Mouse (Mus musculus): Measurements from ENCODE around the gene Pdxp. TPM values are rescaled to one million over a fixed set of nuclear protein-coding genes. Genes with fewer than 3 reads are reported as not detected.
"Not testable (repeated sequence)": the region's sequence is repeated elsewhere in the genome, so short reads cannot be mapped to it uniquely, and the experiment has no call there.

Pdxp gene
- polyA plus RNA-seq, 1 experiment = 25.1 TPM

DNA sequence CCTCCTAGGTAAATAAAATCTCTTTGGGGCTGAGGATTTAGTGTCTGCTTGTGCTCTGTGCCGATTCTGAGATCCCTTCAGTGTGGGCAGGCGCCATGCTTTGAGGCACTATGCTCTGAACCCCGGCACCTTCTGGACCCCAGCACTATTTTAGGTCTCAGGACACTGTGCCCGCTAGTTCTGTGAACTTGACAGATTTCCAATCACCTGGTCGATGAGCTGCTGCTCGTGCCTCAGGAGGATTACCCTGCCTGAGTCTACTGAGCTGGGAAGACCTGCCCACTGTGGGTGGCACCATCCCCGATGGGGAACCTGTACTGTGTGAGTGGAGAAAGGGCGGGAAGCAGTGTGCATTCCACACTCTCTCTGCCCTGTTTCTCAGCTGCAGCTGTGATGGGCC is 38.7 kb upstream of the Pdxp start:
- Histone ChIP-seq H3ac (ENCODE audit: control insufficient read depth, insufficient read length, low read depth) (no peak overlapping the region), H3K79me2 (ENCODE audit: control insufficient read depth, insufficient read depth) (peaks cover 23% of the 10 kb centered on the region), H3K27me3 (ENCODE audit: control insufficient read depth, insufficient read depth, insufficient read length) (no peaks in the 10 kb centered on the region), H3K79me3 (ENCODE audit: low read depth) (peaks cover 6% of the 10 kb centered on the region), H3K36me3 (ENCODE audit: control insufficient read depth, insufficient read depth) (no peaks in the 10 kb centered on the region), H3K4me3 (ENCODE audit: insufficient read depth, poor library complexity, severe bottlenecking) (no peak overlapping the region)
- no peak for TF ChIP-seq FOSL1 (IDR thresholded peaks at IDR 0.05; ENCODE audit: insufficient read depth, low read length, poor library complexity, severe bottlenecking)
- TF ChIP-seq MAX (IDR thresholded peaks at IDR 0.05) = no peak
- TF ChIP-seq CEBPB (IDR thresholded peaks at IDR 0.05; ENCODE audit: low read depth) = no peak
- TF ChIP-seq MYOD1 (IDR thresholded peaks at IDR 0.05; ENCODE audit: control insufficient read depth, insufficient read length, low read depth) = no peak
- TF ChIP-seq CTCF (IDR thresholded peaks at IDR 0.05; ENCODE audit: control insufficient read depth, insufficient read depth, insufficient read length) = no peak
- TF ChIP-seq MYOG (IDR thresholded peaks at IDR 0.05; ENCODE audit: control insufficient read depth, extremely low read depth, insufficient read length) = no peak
- TF ChIP-seq USF1 (IDR thresholded peaks at IDR 0.05; ENCODE audit: low read depth) = no peak

- Histone ChIP-seq H3K27me3 (ENCODE audit: control insufficient read depth, insufficient read depth, insufficient read length) (no peaks in the 10 kb centered on the region), H3K79me3 (ENCODE audit: low read depth) (peaks cover 6% of the 10 kb centered on the region), H3K79me2 (ENCODE audit: control insufficient read depth, insufficient read depth) (peaks cover 26% of the 10 kb centered on the region), H3K4me3 (ENCODE audit: insufficient read depth, poor library complexity, severe bottlenecking) (no peak overlapping the region), H3K36me3 (ENCODE audit: control insufficient read depth, insufficient read depth) (peaks cover 5% of the 10 kb centered on the region), H3ac (ENCODE audit: control insufficient read depth, insufficient read length, low read depth) (no peak overlapping the region)
- no peak for TF ChIP-seq MYOD1 (IDR thresholded peaks at IDR 0.05; ENCODE audit: control insufficient read depth, insufficient read length, low read depth)
- TF ChIP-seq FOSL1 (IDR thresholded peaks at IDR 0.05; ENCODE audit: insufficient read depth, low read length, poor library complexity, severe bottlenecking) = no peak
- TF ChIP-seq MAX (IDR thresholded peaks at IDR 0.05) = no peak
- no peak for TF ChIP-seq USF1 (IDR thresholded peaks at IDR 0.05; ENCODE audit: low read depth)
- no peak for TF ChIP-seq CTCF (IDR thresholded peaks at IDR 0.05; ENCODE audit: control insufficient read depth, insufficient read depth, insufficient read length)
- no peak for TF ChIP-seq MYOG (IDR thresholded peaks at IDR 0.05; ENCODE audit: control insufficient read depth, extremely low read depth, insufficient read length)
- TF ChIP-seq CEBPB (IDR thresholded peaks at IDR 0.05; ENCODE audit: low read depth) = no peak
These were observed 38.2 kb upstream of the Pdxp start for GRCm38 (mm10) chr15:78875537-78875936.

DNA sequence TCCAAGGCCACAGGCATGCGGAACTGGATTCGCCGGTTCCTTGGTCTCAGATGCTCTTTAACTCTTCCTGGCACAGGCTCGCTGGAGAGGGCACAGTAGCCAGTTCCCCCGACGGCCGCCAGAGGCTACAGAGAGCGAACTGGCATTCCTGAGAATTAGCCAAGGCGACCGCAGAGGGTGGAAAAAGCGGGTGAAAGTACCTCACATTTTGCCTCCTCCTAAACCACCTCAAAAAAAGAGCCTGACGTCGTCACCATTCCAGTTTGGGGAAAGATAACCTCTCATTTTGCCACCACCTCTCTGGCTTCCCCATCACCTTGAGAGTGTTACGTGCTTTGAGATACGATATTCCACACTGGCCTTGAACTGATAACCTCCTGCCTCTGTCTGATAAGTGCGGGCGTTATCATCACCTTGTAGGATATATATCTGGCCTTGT is 37.4 kb upstream of the Pdxp start:
- H3K79me3 ChIP-seq (ENCODE audit: low read depth) = peaks cover 6% of the 10 kb centered on the region
- H3ac ChIP-seq (ENCODE audit: control insufficient read depth, insufficient read length, low read depth) = no peak overlapping the region
- TF ChIP-seq MYOG (IDR thresholded peaks at IDR 0.05; ENCODE audit: control insufficient read depth, extremely low read depth, insufficient read length) (no peak), MYOD1 (IDR thresholded peaks at IDR 0.05; ENCODE audit: control insufficient read depth, insufficient read length, low read depth) (no peak), MAX (IDR thresholded peaks at IDR 0.05) (peak; percentile 24), CTCF (IDR thresholded peaks at IDR 0.05; ENCODE audit: control insufficient read depth, insufficient read depth, insufficient read length) (peak; percentile 56)
- peaks cover 26% of the 10 kb centered on the region for H3K79me2 ChIP-seq (ENCODE audit: control insufficient read depth, insufficient read depth)
- peaks cover 12% of the 10 kb centered on the region for H3K36me3 ChIP-seq (ENCODE audit: control insufficient read depth, insufficient read depth)
- H3K27me3 ChIP-seq (ENCODE audit: control insufficient read depth, insufficient read depth, insufficient read length) = no peaks in the 10 kb centered on the region
- H3K4me3 ChIP-seq (ENCODE audit: insufficient read depth, poor library complexity, severe bottlenecking) = peak overlapping the region; percentile 98

DNA sequence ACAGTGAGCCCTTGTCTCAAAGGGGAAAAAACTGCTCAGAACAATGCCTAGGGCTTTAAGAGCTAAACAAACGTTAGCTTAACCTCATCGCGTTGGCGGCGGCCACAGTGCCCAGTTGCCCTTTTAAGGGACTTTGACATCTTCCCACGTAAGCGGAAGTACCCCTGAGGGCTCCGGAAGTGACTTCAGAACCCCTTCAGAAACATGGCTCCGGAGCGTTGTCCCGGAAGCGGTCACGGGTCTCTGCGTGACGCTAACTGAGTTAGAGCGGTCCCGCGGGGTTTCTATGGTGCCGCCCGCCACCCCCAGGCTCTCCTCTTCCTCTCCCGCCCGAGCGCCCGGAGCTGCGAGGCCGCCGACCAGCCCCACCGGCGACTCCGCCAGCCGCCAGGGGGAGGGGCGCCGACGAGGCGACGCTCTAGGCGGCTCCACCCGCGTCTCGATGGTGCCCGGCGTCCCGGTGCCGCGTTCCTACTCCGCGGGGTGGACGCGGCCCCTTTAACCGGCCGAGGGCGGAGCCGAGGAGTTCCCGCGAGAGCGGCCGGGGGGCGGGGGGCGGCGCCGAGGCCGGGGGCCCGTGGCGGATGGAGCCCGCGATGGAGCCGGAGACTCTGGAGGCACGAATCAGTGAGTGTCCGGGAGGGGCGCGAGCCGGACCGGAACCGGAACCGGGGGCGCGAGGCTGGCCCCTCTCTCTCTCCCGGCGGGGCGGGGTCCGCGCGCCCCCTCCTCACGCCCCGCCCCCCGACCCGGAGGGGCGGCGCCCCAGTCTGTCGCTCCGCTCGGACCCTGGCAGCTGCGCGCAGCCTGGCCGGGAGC is 36.5 kb upstream of the Pdxp start, which contains the start of gene Gga1:
Gene Gga1 (plus strand): TSS at position 200 of the 819 bp plus-strand sequence.
- TF ChIP-seq MAX (IDR thresholded peaks at IDR 0.05) (peak; percentile 60), CTCF (IDR thresholded peaks at IDR 0.05; ENCODE audit: control insufficient read depth, insufficient read depth, insufficient read length) (peak; percentile 30), MYOD1 (IDR thresholded peaks at IDR 0.05; ENCODE audit: control insufficient read depth, insufficient read length, low read depth) (no peak)
- H3K36me3 ChIP-seq (ENCODE audit: control insufficient read depth, insufficient read depth) = peaks cover 22% of the 10 kb centered on the region
- H3K4me3 ChIP-seq (ENCODE audit: insufficient read depth, poor library complexity, severe bottlenecking) = peak within 1 kb of the TSS; percentile 98
- H3K79me3 ChIP-seq (ENCODE audit: low read depth) = peaks cover 6% of the 10 kb centered on the region
- no peaks in the 10 kb centered on the region for H3K27me3 ChIP-seq (ENCODE audit: control insufficient read depth, insufficient read depth, insufficient read length)
- H3K79me2 ChIP-seq (ENCODE audit: control insufficient read depth, insufficient read depth) = peaks cover 26% of the 10 kb centered on the region
- peak within 1 kb of the TSS; percentile 66 for H3ac ChIP-seq (ENCODE audit: control insufficient read depth, insufficient read length, low read depth)

DNA sequence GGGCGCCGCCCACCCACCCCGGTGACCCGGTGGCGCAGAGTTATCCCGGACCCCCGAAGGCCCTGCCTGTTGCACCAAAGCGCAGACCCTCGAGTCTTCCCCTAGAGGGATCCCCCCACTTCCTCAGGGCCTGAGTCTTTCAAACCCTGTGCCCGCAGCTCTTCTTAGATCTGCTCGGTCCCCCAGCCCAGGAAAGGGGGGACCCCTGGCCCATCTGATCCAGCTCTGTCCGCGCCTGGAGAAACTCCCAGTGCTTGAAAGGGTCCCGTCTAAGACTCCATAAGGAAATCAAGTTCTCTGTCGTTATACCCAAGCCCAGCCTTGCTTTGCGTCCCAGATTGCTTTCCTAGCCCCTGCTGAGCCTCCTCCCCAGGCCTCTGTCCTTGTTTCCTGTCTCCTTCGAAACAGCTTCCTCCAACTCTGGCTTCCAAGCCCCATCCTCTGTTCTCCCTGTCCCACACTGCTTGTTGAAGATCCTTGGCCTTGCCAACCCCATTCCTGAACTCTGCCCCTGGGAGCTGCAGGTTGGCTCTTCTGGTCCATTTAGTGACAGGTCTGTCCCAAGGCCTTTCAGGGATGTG is 35.8 kb upstream of the Pdxp start:
- Histone ChIP-seq H3K79me3 (ENCODE audit: low read depth) (peaks cover 6% of the 10 kb centered on the region), H3K4me3 (ENCODE audit: insufficient read depth, poor library complexity, severe bottlenecking) (peak overlapping the region; percentile 98), H3ac (ENCODE audit: control insufficient read depth, insufficient read length, low read depth) (peak overlapping the region; percentile 66), H3K27me3 (ENCODE audit: control insufficient read depth, insufficient read depth, insufficient read length) (no peaks in the 10 kb centered on the region), H3K79me2 (ENCODE audit: control insufficient read depth, insufficient read depth) (peaks cover 26% of the 10 kb centered on the region), H3K36me3 (ENCODE audit: control insufficient read depth, insufficient read depth) (peaks cover 28% of the 10 kb centered on the region)
- no peak for TF ChIP-seq MYOD1 (IDR thresholded peaks at IDR 0.05; ENCODE audit: control insufficient read depth, insufficient read length, low read depth)
- TF ChIP-seq MYOG (IDR thresholded peaks at IDR 0.05; ENCODE audit: control insufficient read depth, extremely low read depth, insufficient read length) = no peak
- no peak for TF ChIP-seq CEBPB (IDR thresholded peaks at IDR 0.05; ENCODE audit: low read depth)
- no peak for TF ChIP-seq FOSL1 (IDR thresholded peaks at IDR 0.05; ENCODE audit: insufficient read depth, low read length, poor library complexity, severe bottlenecking)
- no peak for TF ChIP-seq MAX (IDR thresholded peaks at IDR 0.05)
- TF ChIP-seq CTCF (IDR thresholded peaks at IDR 0.05; ENCODE audit: control insufficient read depth, insufficient read depth, insufficient read length) = no peak
- no peak for TF ChIP-seq USF1 (IDR thresholded peaks at IDR 0.05; ENCODE audit: low read depth)

DNA sequence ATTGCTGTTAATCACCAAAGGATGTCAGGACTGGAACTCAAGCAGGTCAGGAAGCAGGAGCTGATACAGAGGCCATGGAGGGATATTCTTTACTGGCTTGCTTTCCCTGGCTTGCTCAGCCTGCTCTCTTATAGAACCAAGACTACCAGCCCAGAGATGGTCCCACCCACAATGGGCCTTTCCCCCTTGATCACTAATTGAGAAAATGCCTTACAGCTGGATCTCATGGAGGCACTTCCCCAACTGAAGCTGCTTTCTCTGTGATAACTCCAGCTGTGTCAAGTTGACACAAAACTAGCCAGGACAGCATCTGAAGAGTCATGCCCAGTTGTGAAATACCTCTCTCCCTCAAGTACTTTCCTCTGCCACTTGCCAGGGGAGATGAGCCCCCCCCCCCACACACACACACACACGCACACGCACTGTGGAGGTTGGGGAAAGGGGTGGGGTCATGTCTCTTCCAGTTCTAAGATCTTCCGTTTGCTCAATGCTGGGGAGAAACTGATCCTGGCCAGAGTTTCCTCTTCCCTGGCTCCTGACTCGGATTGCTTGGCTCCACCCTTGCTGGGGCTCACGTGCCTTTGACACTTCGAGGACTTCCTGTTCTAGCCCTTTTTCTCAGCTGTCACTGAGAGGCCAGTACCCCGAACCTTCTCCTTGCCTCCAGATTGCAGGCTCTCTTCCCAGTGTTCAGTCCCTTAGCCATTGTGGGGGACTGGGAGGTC is 34.8 kb upstream of the Pdxp start:
- not testable (repeated sequence) for H3ac ChIP-seq (ENCODE audit: control insufficient read depth, insufficient read length, low read depth); H3K79me3 ChIP-seq (ENCODE audit: low read depth); H3K27me3 ChIP-seq (ENCODE audit: control insufficient read depth, insufficient read depth, insufficient read length); H3K4me3 ChIP-seq (ENCODE audit: insufficient read depth, poor library complexity, severe bottlenecking)
- Histone ChIP-seq H3K79me2 (ENCODE audit: control insufficient read depth, insufficient read depth) (peaks cover 26% of the 10 kb centered on the region), H3K36me3 (ENCODE audit: control insufficient read depth, insufficient read depth) (peaks cover 38% of the 10 kb centered on the region)
